Mouse (Mus musculus) thymus, postnatal 10 days (tissue): Measurements from ENCODE around the gene Tfeb.

Experiments used
- DNase-seq, 2 experiments: peaks; one replicate each; pipeline ENCODE4 v3.0.0; 2021; ENCODE audit warnings: low spot score in 2 of 2

Tfeb gene

GRCm38 (mm10) chr17:47832501-47833028, 95.7 kb downstream of the Tfeb start:
- no peak for DNase-seq

- no peak for DNase-seq
Observed at GRCm38 (mm10) chr17:47833029-47833627, 96.3 kb downstream of the Tfeb start.

- no peak for DNase-seq
Observed at GRCm38 (mm10) chr17:47833628-47834481, 97.0 kb downstream of the Tfeb start.

- DNase-seq = no peak
Observed at GRCm38 (mm10) chr17:47834482-47834767, 97.6 kb downstream of the Tfeb start, which contains the start of gene Mdfi. Mdfi (minus strand) TSS chr17:47834691.

GRCm38 (mm10) chr17:47837808-47838207, 101.0 kb downstream of the Tfeb start:
- DNase-seq = no peak

GRCm38 (mm10) chr17:47841521-47841920, 104.7 kb downstream of the Tfeb start:
- no peak for DNase-seq
